Mouse (Mus musculus) lung, embryonic 15.5 days (tissue): ENCODE results near the gene Nr4a1. TPM values are rescaled to one million over a fixed set of nuclear protein-coding genes. Genes with fewer than 3 reads are reported as not detected.
A peak's percentile ranks its signal among the peaks of the same experiment; 100 is the strongest.

Source experiments
- ATAC-seq: fragments of 200-750 bp; cut with Nextera tagmentation; 2 replicates; pipeline ENCODE4 v1.8.0; 2017; ENCODE audit warnings: moderate number of reproducible peaks, borderline replicate concordance; ENCODE audit not compliant: low FRiP score, low TSS enrichment; ENCODE audit errors: extremely low read depth
- H3K27ac ChIP-seq: fragments of 300-500 bp; sonication (generic); 2 replicates; pipeline ENCODE4 v1.5.1; 2015; ENCODE audit warnings: moderate library complexity, mild to moderate bottlenecking, inconsistent platforms
- H3K27me3 ChIP-seq: fragments of 300-500 bp; sonication (generic); 2 replicates; pipeline ENCODE4 v1.6.1; 2015; ENCODE audit warnings: inconsistent platforms
- H3K36me3 ChIP-seq: fragments of 300-500 bp; sonication (generic); 2 replicates; pipeline ENCODE4 v1.6.1; 2015; ENCODE audit warnings: inconsistent platforms
- H3K4me1 ChIP-seq: fragments of 300-500 bp; sonication (generic); 2 replicates; pipeline ENCODE4 v1.6.1; 2015; ENCODE audit warnings: inconsistent platforms
- H3K4me2 ChIP-seq: fragments of 300-500 bp; sonication (generic); 2 replicates; pipeline ENCODE4 v1.6.1; 2015; ENCODE audit warnings: inconsistent platforms, mild to moderate bottlenecking, moderate library complexity
- H3K4me3 ChIP-seq: fragments of 300-500 bp; sonication (generic); 2 replicates; pipeline ENCODE4 v1.5.1; 2015; ENCODE audit warnings: mild to moderate bottlenecking, inconsistent platforms
- H3K9ac ChIP-seq: fragments of 300-500 bp; sonication (generic); 2 replicates; pipeline ENCODE4 v1.6.1; 2015; ENCODE audit warnings: inconsistent platforms
- H3K9me3 ChIP-seq: fragments of 300-500 bp; sonication (generic); 2 replicates; pipeline ENCODE4 v1.6.1; 2016; ENCODE audit warnings: inconsistent platforms
- WGBS: fragments of 180-500 bp; shearing (Covaris S2); methylation state at CpG from one replicate; pipeline ENCODE4 v1.1.7; 2015; 5-methylcytosine and 5-hydroxymethylcytosine counted together
- polyA plus RNA-seq: library from polyadenylated mRNA; unstranded; fragments of >200 nt; fragmentation: Nextera tagmentation; extraction: Ambion mirVana; gene quantifications from 2 replicates; pipeline ENCODE4 v1.2.1, GENCODE M21; 2015

The Nr4a1 gene
- polyA plus RNA-seq, 1 experiment from 2014 or later, result 9.9 TPM

GRCm38 (mm10) chr15:101233641-101234275 lies 20.3 kb upstream of the Nr4a1 start:
- ATAC-seq, result peak; percentile 69
- Histone ChIP-seq H3K4me2 (peak overlapping the region; percentile 9; the same call in 1 of the 2 replicates), H3K4me3 (no peak overlapping the region), H3K9me3 (no peaks in the 10 kb centered on the region), H3K27ac (peak overlapping the region; percentile 94), H3K36me3 (peaks cover 32% of the 10 kb centered on the region), H3K9ac (no peak overlapping the region), H3K27me3 (peaks cover 3% of the 10 kb centered on the region; the same call in 1 of the 2 replicates), H3K4me1 (peaks cover 60% of the 10 kb centered on the region)
- WGBS, result 26% methylated on average over 11 of the region's 11 CpGs

GRCm38 (mm10) chr15:101234611-101235341 lies 19.3 kb upstream of the Nr4a1 start:
- H3K4me1 ChIP-seq, result peaks cover 61% of the 10 kb centered on the region
- H3K9ac ChIP-seq, result 0 out of 2 replicates have a peak overlapping the region, but pooled peaks have one; percentile 0
- peak overlapping the region; percentile 33; the same call in 1 of the 2 replicates for H3K4me2 ChIP-seq
- H3K4me3 ChIP-seq, result no peak overlapping the region
- ATAC-seq, result no peak
- 46% methylated on average over 10 of the region's 10 CpGs for WGBS
- peaks cover 21% of the 10 kb centered on the region for H3K36me3 ChIP-seq
- H3K27me3 ChIP-seq, result peaks cover 3% of the 10 kb centered on the region; the same call in 1 of the 2 replicates
- H3K27ac ChIP-seq, result peak overlapping the region; percentile 94
- H3K9me3 ChIP-seq, result no peaks in the 10 kb centered on the region

- 30% methylated on average over 5 of the region's 5 CpGs for WGBS
- ATAC-seq, result peak; percentile 19; the same call in 1 of the 2 replicates
- H3K27me3 ChIP-seq, result peaks cover 3% of the 10 kb centered on the region; the same call in 1 of the 2 replicates
- peak overlapping the region; percentile 33 for H3K4me2 ChIP-seq
- 0 out of 2 replicates have a peak overlapping the region, but pooled peaks have one; percentile 0 for H3K9ac ChIP-seq
- no peaks in the 10 kb centered on the region for H3K9me3 ChIP-seq
- peak overlapping the region; percentile 94 for H3K27ac ChIP-seq
- no peak overlapping the region for H3K4me3 ChIP-seq
- H3K4me1 ChIP-seq, result peaks cover 61% of the 10 kb centered on the region
- peaks cover 16% of the 10 kb centered on the region for H3K36me3 ChIP-seq
Observed at GRCm38 (mm10) chr15:101235342-101235698, 18.7 kb upstream of the Nr4a1 start.

GRCm38 (mm10) chr15:101235728-101236327 lies 18.2 kb upstream of the Nr4a1 start:
- H3K9ac ChIP-seq, result no peak overlapping the region; the same call in 1 of the 2 replicates
- peak; percentile 37 for ATAC-seq

GRCm38 (mm10) chr15:101236878-101237277 lies 17.2 kb upstream of the Nr4a1 start:
- Histone ChIP-seq H3K4me1 (peaks cover 65% of the 10 kb centered on the region), H3K9me3 (no peaks in the 10 kb centered on the region), H3K27ac (0 out of 2 replicates have a peak overlapping the region, but pooled peaks have one; percentile 94), H3K27me3 (peaks cover 3% of the 10 kb centered on the region; the same call in 1 of the 2 replicates), H3K9ac (no peak overlapping the region), H3K36me3 (peaks cover under 1% of the 10 kb centered on the region; the same call in 1 of the 2 replicates), H3K4me2 (no peak overlapping the region), H3K4me3 (no peak overlapping the region)
- ATAC-seq, result no peak
- 8% methylated on average over 3 of the region's 3 CpGs for WGBS

More at GRCm38 (mm10) chr15:101235728-101236327, 18.2 kb upstream of the Nr4a1 start:
- peaks cover 62% of the 10 kb centered on the region for H3K4me1 ChIP-seq
- 15% methylated on average over 12 of the region's 12 CpGs for WGBS
- H3K4me3 ChIP-seq, result no peak overlapping the region
- H3K4me2 ChIP-seq, result peak overlapping the region; percentile 33
- H3K36me3 ChIP-seq, result peaks cover 11% of the 10 kb centered on the region
- H3K27me3 ChIP-seq, result peaks cover 3% of the 10 kb centered on the region; the same call in 1 of the 2 replicates
- H3K9me3 ChIP-seq, result no peaks in the 10 kb centered on the region
- H3K27ac ChIP-seq, result peak overlapping the region; percentile 94

GRCm38 (mm10) chr15:101238885-101239511 lies 15.1 kb upstream of the Nr4a1 start:
- Histone ChIP-seq H3K4me2 (peak overlapping the region; percentile 68), H3K27ac (peak overlapping the region; percentile 50; the same call in 1 of the 2 replicates), H3K4me1 (peaks cover 46% of the 10 kb centered on the region), H3K4me3 (peak overlapping the region; percentile 23), H3K9ac (peak overlapping the region; percentile 22; the same call in 1 of the 2 replicates), H3K9me3 (no peaks in the 10 kb centered on the region), H3K36me3 (no peaks in the 10 kb centered on the region), H3K27me3 (peaks cover 3% of the 10 kb centered on the region; the same call in 1 of the 2 replicates)
- 0 out of 2 replicates have a peak, but pooled peaks have one; percentile 25 for ATAC-seq
- 5% methylated on average over 28 of the region's 28 CpGs for WGBS

GRCm38 (mm10) chr15:101239821-101240220 lies 14.2 kb upstream of the Nr4a1 start:
- no peaks in the 10 kb centered on the region for H3K9me3 ChIP-seq
- H3K27ac ChIP-seq, result no peak overlapping the region
- no peaks in the 10 kb centered on the region for H3K36me3 ChIP-seq
- no peak overlapping the region for H3K9ac ChIP-seq
- no peak overlapping the region for H3K4me3 ChIP-seq
- 57% methylated on average over 8 of the region's 8 CpGs for WGBS
- H3K4me1 ChIP-seq, result peaks cover 38% of the 10 kb centered on the region
- ATAC-seq, result no peak
- peaks cover 3% of the 10 kb centered on the region; the same call in 1 of the 2 replicates for H3K27me3 ChIP-seq
- H3K4me2 ChIP-seq, result no peak overlapping the region

- WGBS, result 1% methylated on average over 10 of the region's 10 CpGs
- peaks cover 3% of the 10 kb centered on the region; the same call in 1 of the 2 replicates for H3K27me3 ChIP-seq
- peaks cover 30% of the 10 kb centered on the region for H3K4me1 ChIP-seq
- peak; percentile 51; the same call in 1 of the 2 replicates for ATAC-seq
- no peak overlapping the region for H3K27ac ChIP-seq
- peak overlapping the region; percentile 14; the same call in 1 of the 2 replicates for H3K4me3 ChIP-seq
- H3K9me3 ChIP-seq, result no peaks in the 10 kb centered on the region
- peak overlapping the region; percentile 12; the same call in 1 of the 2 replicates for H3K9ac ChIP-seq
- H3K36me3 ChIP-seq, result no peaks in the 10 kb centered on the region
- H3K4me2 ChIP-seq, result peak overlapping the region; percentile 52
Observed at GRCm38 (mm10) chr15:101240799-101241204, 13.3 kb upstream of the Nr4a1 start.

GRCm38 (mm10) chr15:101241236-101241635 lies 12.8 kb upstream of the Nr4a1 start:
- no peak for ATAC-seq
- Histone ChIP-seq H3K4me2 (peak overlapping the region; percentile 52), H3K4me3 (no peak overlapping the region), H3K4me1 (peaks cover 29% of the 10 kb centered on the region), H3K27ac (no peak overlapping the region), H3K27me3 (peaks cover 3% of the 10 kb centered on the region; the same call in 1 of the 2 replicates), H3K9me3 (no peaks in the 10 kb centered on the region), H3K36me3 (no peaks in the 10 kb centered on the region), H3K9ac (peak overlapping the region; percentile 12; the same call in 1 of the 2 replicates)
- WGBS, result 41% methylated on average over 9 of the region's 9 CpGs

- H3K27ac ChIP-seq, result no peak overlapping the region
- no peak overlapping the region for H3K4me2 ChIP-seq
- H3K9ac ChIP-seq, result no peak overlapping the region
Observed at GRCm38 (mm10) chr15:101241853-101242252, 12.2 kb upstream of the Nr4a1 start.

GRCm38 (mm10) chr15:101242645-101243044 lies 11.4 kb upstream of the Nr4a1 start:
- WGBS, result 18% methylated on average over 8 of the region's 8 CpGs
- Histone ChIP-seq H3K36me3 (no peaks in the 10 kb centered on the region), H3K27me3 (peaks cover 3% of the 10 kb centered on the region; the same call in 1 of the 2 replicates), H3K4me2 (no peak overlapping the region), H3K4me3 (no peak overlapping the region), H3K9me3 (no peaks in the 10 kb centered on the region), H3K27ac (no peak overlapping the region; the same call in 1 of the 2 replicates), H3K4me1 (peaks cover 34% of the 10 kb centered on the region), H3K9ac (no peak overlapping the region)
- no peak for ATAC-seq

More at GRCm38 (mm10) chr15:101241853-101242252, 12.2 kb upstream of the Nr4a1 start:
- Histone ChIP-seq H3K36me3 (no peaks in the 10 kb centered on the region), H3K4me3 (no peak overlapping the region), H3K9me3 (no peaks in the 10 kb centered on the region), H3K27me3 (peaks cover 3% of the 10 kb centered on the region; the same call in 1 of the 2 replicates), H3K4me1 (peaks cover 27% of the 10 kb centered on the region)
- ATAC-seq, result no peak
- 44% methylated on average over 9 of the region's 9 CpGs for WGBS
